Mouse (Mus musculus) kidney, adult 2 months (tissue): Measurements from ENCODE around the gene Trim47.

Source experiments
- CTCF ChIP-seq: fragments of 200-500 bp; conservative IDR thresholded peaks from 2 replicates; pipeline ENCODE4 v1.5.1; 2011; ENCODE audit warnings: low read depth, mild to moderate bottlenecking, control low read depth, low read length, moderate library complexity, mixed read lengths; ENCODE audit not compliant: insufficient read depth, insufficient read length
- POLR2A ChIP-seq: fragments of 200-500 bp; IDR thresholded peaks from one replicate; pipeline ENCODE4 v1.6.1; 2011; ENCODE audit warnings: low read depth, low read length, control low read depth

GRCm38 (mm10) chr11:116148761-116149221, 21.8 kb upstream of the Trim47 start:
- TF ChIP-seq CTCF (no peak), POLR2A (no peak)
